Mouse (Mus musculus) cerebellum, adult 2 months (tissue): Measurements from ENCODE around the gene Pbx1.

Source experiments
- CTCF ChIP-seq: fragments of 200-500 bp; IDR thresholded peaks from 2 replicates; pipeline ENCODE4 v1.5.1; 2011; ENCODE audit warnings: low read depth, mild to moderate bottlenecking, control low read depth, low read length, moderate library complexity, borderline replicate concordance; ENCODE audit not compliant: insufficient read depth
- POLR2A ChIP-seq: fragments of 200-500 bp; IDR thresholded peaks from 2 replicates; pipeline ENCODE4 v1.6.1; 2011; ENCODE audit warnings: low read length, control low read depth, borderline replicate concordance; ENCODE audit not compliant: insufficient read depth

- TF ChIP-seq POLR2A (no peak), CTCF (no peak)
Observed at GRCm38 (mm10) chr1:168198276-168198675, 233.8 kb downstream of the Pbx1 start.
